Mouse (Mus musculus): ENCODE results near the gene Mrpl42.
"Not testable (repeated sequence)": the region's sequence is repeated elsewhere in the genome, so short reads cannot be mapped to it uniquely, and the experiment has no call there.

Gene Mrpl42

GRCm38 (mm10) chr10:95501463-95502081, at the start of gene Mrpl42:
Gene Mrpl42, minus strand, starts transcription at chr10:95501940.
- peak; percentile 89 for DNase-seq

GRCm38 (mm10) chr10:95550506-95550905, 48.8 kb upstream of the Mrpl42 start:
- no peak for DNase-seq

GRCm38 (mm10) chr10:95549080-95549479, 47.3 kb upstream of the Mrpl42 start:
- DNase-seq: not testable (repeated sequence)

- no peak for DNase-seq
Observed at GRCm38 (mm10) chr10:95548154-95548826, 46.5 kb upstream of the Mrpl42 start.

- no peak for DNase-seq
Observed at GRCm38 (mm10) chr10:95546178-95546577, 44.4 kb upstream of the Mrpl42 start.

GRCm38 (mm10) chr10:95545051-95545450, 43.3 kb upstream of the Mrpl42 start:
- peak; percentile 41 for DNase-seq

- no peak for DNase-seq
Observed at GRCm38 (mm10) chr10:95544651-95545050, 42.9 kb upstream of the Mrpl42 start.

GRCm38 (mm10) chr10:95544004-95544403, 42.3 kb upstream of the Mrpl42 start:
- DNase-seq: no peak

- DNase-seq: no peak
Observed at GRCm38 (mm10) chr10:95543377-95543776, 41.6 kb upstream of the Mrpl42 start.

- DNase-seq: no peak
Observed at GRCm38 (mm10) chr10:95542916-95543315, 41.2 kb upstream of the Mrpl42 start.

GRCm38 (mm10) chr10:95539841-95540240, 38.1 kb upstream of the Mrpl42 start:
- no peak for DNase-seq

GRCm38 (mm10) chr10:95539260-95539659, 37.5 kb upstream of the Mrpl42 start:
- DNase-seq: no peak

GRCm38 (mm10) chr10:95536222-95536541, 34.4 kb upstream of the Mrpl42 start:
- DNase-seq: no peak

- DNase-seq: no peak
Observed at GRCm38 (mm10) chr10:95535399-95536221, 33.9 kb upstream of the Mrpl42 start.

GRCm38 (mm10) chr10:95533382-95533781, 31.6 kb upstream of the Mrpl42 start:
- DNase-seq: no peak

- no peak for DNase-seq
Observed at GRCm38 (mm10) chr10:95532916-95533315, 31.2 kb upstream of the Mrpl42 start.

- no peak for DNase-seq
Observed at GRCm38 (mm10) chr10:95530551-95531121, 28.9 kb upstream of the Mrpl42 start.

GRCm38 (mm10) chr10:95526495-95527122, 24.9 kb upstream of the Mrpl42 start:
- no peak for DNase-seq

- no peak for DNase-seq
Observed at GRCm38 (mm10) chr10:95525871-95526270, 24.1 kb upstream of the Mrpl42 start.

- DNase-seq: no peak
Observed at GRCm38 (mm10) chr10:95525037-95525675, 23.4 kb upstream of the Mrpl42 start.

GRCm38 (mm10) chr10:95517656-95518055, 15.9 kb upstream of the Mrpl42 start:
- DNase-seq: no peak

- DNase-seq: no peak
Observed at GRCm38 (mm10) chr10:95515293-95515931, 13.7 kb upstream of the Mrpl42 start.
